Mouse (Mus musculus) MEL (cell line): ENCODE data around the gene Dag1.

Source experiments
- EP300 ChIP-seq, 2 experiments: IDR thresholded peaks; 2 replicates each; pipeline ENCODE4 v1.6.1; 2011; ENCODE audit warnings: improper control_type of control experiment in 2 of 2, low read length in 2 of 2, low read depth in 1 of 2, mild to moderate bottlenecking in 1 of 2
- MEF2A ChIP-seq: IDR thresholded peaks from 2 replicates; pipeline ENCODE4 v1.6.1; 2014; ENCODE audit warnings: low read depth, mild to moderate bottlenecking, inconsistent platforms, low read length, improper control_type of control experiment; ENCODE audit not compliant: poor library complexity, insufficient replicate concordance, severe bottlenecking; ENCODE audit errors: extremely low read depth

DNA sequence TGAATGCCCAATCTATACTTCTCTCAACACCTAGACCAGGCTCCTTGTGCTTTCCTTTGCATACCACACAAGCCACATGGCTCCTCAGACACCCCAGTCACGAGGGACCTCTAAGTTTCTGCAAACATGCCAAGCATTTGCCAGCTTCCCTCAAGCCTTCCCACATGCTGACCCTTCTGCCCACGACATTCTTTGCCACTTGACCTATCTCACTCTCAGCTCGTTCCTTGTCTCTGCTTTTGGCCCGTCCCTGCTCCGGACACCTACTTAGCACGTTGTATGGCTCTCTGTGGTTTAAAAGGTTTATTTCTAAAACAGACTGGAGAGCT is 11.5 kb upstream of the Dag1 start:
- TF ChIP-seq MEF2A (no peak), EP300 (IDR thresholded peaks at IDR 0.05; ENCODE audit: low read depth in 1 of 2, low read length in 2 of 2) (no peak)
